Mouse (Mus musculus) forebrain, embryonic 14.5 days (tissue): ENCODE measurements around the gene Siae. TPM values are rescaled to one million over a fixed set of nuclear protein-coding genes. Genes with fewer than 3 reads are reported as not detected.

Experiments
- ATAC-seq: fragments of 200-750 bp; cut with Nextera tagmentation; 2 replicates; pipeline ENCODE4 v1.8.0; 2017; ENCODE audit warnings: mild to moderate bottlenecking, moderate library complexity
- DNase-seq: peaks from one replicate; pipeline ENCODE4 v3.0.0-alpha.2; 2015; ENCODE audit warnings: low spot score
- H3K27ac ChIP-seq: fragments of 300-500 bp; sonication (generic); 2 replicates; pipeline ENCODE4 v1.5.1; 2014; ENCODE audit warnings: low read depth, mild to moderate bottlenecking, control low read depth, low read length, moderate library complexity
- H3K27me3 ChIP-seq: fragments of 300-500 bp; sonication (generic); replicated peaks from 2 replicates; pipeline ENCODE4 v1.6.1; 2014; ENCODE audit warnings: low read length, control low read depth, mixed read lengths; ENCODE audit not compliant: control insufficient read depth, insufficient read depth
- H3K36me3 ChIP-seq: fragments of 300-500 bp; sonication (generic); 2 replicates; pipeline ENCODE4 v1.6.1; 2014; ENCODE audit warnings: low read length, control low read depth; ENCODE audit not compliant: control insufficient read depth, insufficient read depth
- H3K4me1 ChIP-seq: fragments of 300-500 bp; sonication (generic); 2 replicates; pipeline ENCODE4 v1.6.1; 2014; ENCODE audit warnings: antibody characterized with exemption, low read length, control low read depth; ENCODE audit not compliant: control insufficient read depth, insufficient read depth
- H3K4me2 ChIP-seq: fragments of 300-500 bp; sonication (generic); 2 replicates; pipeline ENCODE4 v1.6.1; 2014; ENCODE audit warnings: mild to moderate bottlenecking, control low read depth, low read length
- H3K4me3 ChIP-seq: fragments of 300-500 bp; sonication (generic); 2 replicates; pipeline ENCODE4 v1.5.1; 2014; ENCODE audit warnings: low read depth, low read length, control low read depth
- H3K9ac ChIP-seq: fragments of 300-500 bp; sonication (generic); 2 replicates; pipeline ENCODE4 v1.6.1; 2014; ENCODE audit warnings: mild to moderate bottlenecking, low read length, control low read depth, moderate library complexity
- H3K9me3 ChIP-seq: fragments of 300-500 bp; sonication (generic); replicated peaks from 2 replicates; pipeline ENCODE4 v1.6.1; 2016; ENCODE audit warnings: low read length, control low read depth, mixed read lengths; ENCODE audit not compliant: control insufficient read depth
- WGBS: fragments of 180-500 bp; shearing (Covaris S2); extraction: QIAGEN DNeasy Blood & Tissue Kit; methylation state at CpG from one replicate; pipeline ENCODE4 v1.1.7; 2014; 5-methylcytosine and 5-hydroxymethylcytosine counted together
- polyA plus RNA-seq: library from polyadenylated mRNA; unstranded; fragments of >200 nt; fragmentation: Nextera tagmentation; extraction: Ambion mirVana; gene quantifications from 2 replicates; pipeline ENCODE4 v1.2.1, GENCODE M21; 2014

Siae gene
- polyA plus RNA-seq, 1 experiment from 2014 or later, result 8.5 TPM

DNA sequence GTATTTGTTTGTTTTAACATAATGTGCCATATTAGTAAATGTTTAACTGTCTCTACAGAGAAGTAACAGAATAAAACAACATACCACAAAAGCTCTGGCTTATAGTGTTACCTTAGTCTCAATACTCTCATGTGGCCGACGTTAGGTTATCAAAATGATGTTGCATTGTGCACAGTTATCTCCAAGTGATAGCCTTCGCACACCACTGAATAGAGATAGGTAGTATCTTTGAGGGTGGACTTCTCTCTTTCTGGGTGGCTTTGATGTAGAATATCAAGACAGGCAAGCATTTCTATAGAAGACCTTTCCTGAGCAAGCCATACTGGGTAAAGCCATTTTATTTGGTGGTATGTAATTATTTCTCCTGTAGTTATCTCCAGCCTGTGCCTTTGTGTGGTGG, 49.6 kb downstream of the Siae start:
- ATAC-seq (no peak), DNase-seq (no peak)
- Histone ChIP-seq H3K9me3 (no peaks in the 10 kb centered on the region), H3K4me3 (no peak overlapping the region), H3K27me3 (no peaks in the 10 kb centered on the region), H3K36me3 (no peaks in the 10 kb centered on the region), H3K9ac (no peak overlapping the region), H3K27ac (no peak overlapping the region), H3K4me2 (no peak overlapping the region), H3K4me1 (no peaks in the 10 kb centered on the region)
- WGBS, result 91% methylated on average over 3 of the region's 3 CpGs

DNA sequence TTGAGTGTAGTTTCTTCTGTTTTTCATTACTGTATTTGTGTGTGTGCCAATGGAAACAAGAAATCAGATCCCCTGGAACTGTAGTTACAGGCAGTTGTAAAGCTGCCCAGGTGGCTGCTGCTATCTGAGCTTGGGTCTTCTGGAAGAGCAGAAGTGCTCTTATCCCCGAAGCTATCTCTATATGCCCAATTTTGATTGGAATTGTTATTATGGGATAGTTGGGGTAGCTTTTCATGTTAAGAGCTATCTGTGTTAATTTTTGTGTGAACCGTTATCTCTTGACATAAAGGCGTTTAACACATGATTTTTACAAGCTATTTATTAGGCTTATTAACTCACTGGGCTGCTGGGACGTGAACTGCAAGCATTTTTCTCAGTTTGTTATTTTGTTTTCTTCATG, 54.1 kb downstream of the Siae start:
- no peak overlapping the region for H3K4me3 ChIP-seq
- no peaks in the 10 kb centered on the region for H3K9me3 ChIP-seq
- no peak overlapping the region for H3K4me2 ChIP-seq
- H3K27me3 ChIP-seq, result no peaks in the 10 kb centered on the region
- H3K36me3 ChIP-seq, result no peaks in the 10 kb centered on the region
- 0 out of 2 replicates have a peak, but pooled peaks cover 3% of the 10 kb centered on the region for H3K4me1 ChIP-seq
- 79% methylated on average over 4 of the region's 4 CpGs for WGBS
- H3K27ac ChIP-seq, result no peak overlapping the region
- ATAC-seq (no peak), DNase-seq (no peak)
- H3K9ac ChIP-seq, result no peak overlapping the region

DNA sequence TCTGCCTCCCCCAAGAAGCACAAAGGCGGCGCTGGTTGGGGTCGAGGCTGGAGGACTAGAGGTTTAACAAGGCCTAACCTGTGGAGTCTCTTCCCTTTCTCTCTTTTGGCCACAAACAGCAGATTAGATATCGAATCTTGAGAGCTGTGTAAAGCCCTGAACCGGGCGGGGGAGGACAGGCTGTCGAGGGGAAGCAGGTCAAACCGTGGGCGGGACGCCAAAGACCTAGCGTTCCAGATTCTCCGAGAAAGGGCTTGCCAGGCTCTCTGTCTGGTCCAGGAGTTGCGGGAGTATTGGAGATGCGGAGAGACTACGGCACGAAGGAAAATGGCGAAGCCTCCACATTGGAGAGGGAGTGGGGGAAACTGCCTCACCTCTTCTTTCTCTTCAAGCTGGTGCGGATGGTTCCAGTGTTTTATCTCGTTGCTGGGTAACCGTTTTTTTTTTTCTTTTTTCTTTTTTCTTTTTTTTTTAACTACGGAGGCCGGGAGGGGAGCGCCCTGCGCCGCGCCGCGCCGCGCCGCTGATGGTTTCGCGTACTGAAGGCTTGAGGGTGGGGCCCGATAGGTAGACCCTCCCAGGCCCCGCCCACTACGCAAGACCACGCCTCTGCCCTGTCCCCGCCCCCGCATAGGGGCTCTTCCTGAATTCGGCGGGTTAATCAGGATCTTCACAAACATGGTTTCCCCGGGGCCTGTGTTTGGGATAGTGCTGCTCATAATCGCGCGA, 57.8 kb downstream of the Siae start, which contains the start of gene Spa17:
TSS of gene Spa17 (minus strand) at position 541 of the 729 bp plus-strand sequence.
- DNase-seq (peak; percentile 95), ATAC-seq (peak; percentile 95)
- Histone ChIP-seq H3K4me1 (0 out of 2 replicates have a peak, but pooled peaks cover 3% of the 10 kb centered on the region), H3K4me2 (peak within 1 kb of the TSS; percentile 63), H3K27me3 (no peaks in the 10 kb centered on the region), H3K36me3 (no peaks in the 10 kb centered on the region), H3K4me3 (peak within 1 kb of the TSS; percentile 44), H3K9me3 (no peaks in the 10 kb centered on the region), H3K9ac (peak within 1 kb of the TSS; percentile 75), H3K27ac (peak within 1 kb of the TSS; percentile 59)
- under 1% methylated on average over 45 of the region's 45 CpGs for WGBS

DNA sequence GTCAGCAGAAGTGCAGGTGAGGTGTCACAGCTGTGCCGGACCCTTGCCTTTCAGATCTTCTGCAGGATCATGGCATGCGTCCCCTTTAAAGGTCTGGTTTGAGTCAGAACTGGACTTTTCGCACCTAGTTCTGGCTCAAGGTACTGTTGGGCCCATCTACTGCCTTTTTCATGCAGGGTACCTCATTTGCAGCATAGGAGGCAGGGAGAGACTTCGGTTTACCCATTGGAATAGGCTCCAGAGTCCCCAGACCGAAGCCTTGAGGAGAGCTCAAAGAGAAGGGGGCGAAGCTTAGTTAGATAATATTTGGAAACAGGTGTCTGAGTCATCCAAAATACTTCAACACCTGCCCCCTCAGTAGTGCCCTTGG, 58.4 kb downstream of the Siae start:
- Histone ChIP-seq H3K9ac (peak overlapping the region; percentile 75), H3K27ac (peak overlapping the region; percentile 44; the same call in 1 of the 2 replicates), H3K4me1 (0 out of 2 replicates have a peak, but pooled peaks cover 3% of the 10 kb centered on the region), H3K4me2 (peak overlapping the region; percentile 63), H3K36me3 (no peaks in the 10 kb centered on the region), H3K27me3 (no peaks in the 10 kb centered on the region), H3K4me3 (peak overlapping the region; percentile 44), H3K9me3 (no peaks in the 10 kb centered on the region)
- DNase-seq (no peak), ATAC-seq (peak; percentile 54; the same call in 1 of the 2 replicates)
- WGBS, result 22% methylated on average over 6 of the region's 6 CpGs

DNA sequence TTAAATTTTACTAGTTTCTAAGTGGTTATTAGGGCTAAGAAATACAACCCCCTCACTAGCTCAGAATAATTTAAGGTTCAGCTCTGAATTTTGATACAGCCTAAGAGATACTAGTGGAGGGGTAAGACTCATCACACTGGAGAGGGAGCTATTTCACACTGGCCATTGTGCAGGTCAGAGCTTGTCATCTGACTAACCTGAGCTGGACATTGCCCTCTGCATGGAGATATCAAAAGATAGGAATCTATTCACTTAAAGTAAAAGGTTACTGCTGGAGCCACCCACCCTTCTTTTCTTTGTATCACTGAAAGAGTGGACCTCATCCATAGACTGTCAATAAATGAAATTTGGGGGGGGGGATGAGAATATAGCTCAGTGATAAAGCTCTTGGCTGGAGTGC, 58.8 kb downstream of the Siae start:
- peak overlapping the region; percentile 75; the same call in 1 of the 2 replicates for H3K9ac ChIP-seq
- no peak overlapping the region for H3K4me3 ChIP-seq
- peak overlapping the region; percentile 63; the same call in 1 of the 2 replicates for H3K4me2 ChIP-seq
- no peak for DNase-seq
- no peak overlapping the region for H3K27ac ChIP-seq
- H3K9me3 ChIP-seq, result no peaks in the 10 kb centered on the region
- no peaks in the 10 kb centered on the region for H3K27me3 ChIP-seq
- no peaks in the 10 kb centered on the region for H3K36me3 ChIP-seq
- 0 out of 2 replicates have a peak, but pooled peaks cover 3% of the 10 kb centered on the region for H3K4me1 ChIP-seq
- ATAC-seq, result peak; percentile 18

DNA sequence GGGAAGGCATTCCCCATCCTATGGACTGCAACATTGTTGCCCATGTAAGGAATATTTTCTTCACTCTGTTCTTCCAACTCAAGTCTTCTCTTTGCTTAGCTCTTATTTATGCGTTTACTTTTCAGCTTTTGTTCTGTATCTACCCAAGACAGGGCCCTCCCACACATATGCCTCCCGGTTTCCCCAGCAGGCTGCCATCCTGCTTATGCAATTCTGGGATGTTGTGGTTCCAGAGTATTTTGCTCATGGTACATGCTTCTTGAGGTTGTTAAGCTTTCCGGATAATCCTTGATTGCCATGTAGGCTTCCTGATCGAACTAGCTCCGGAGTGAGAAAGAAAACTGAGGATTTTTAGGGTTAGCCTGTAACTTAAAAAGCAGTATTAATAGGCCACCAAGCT, 59.7 kb downstream of the Siae start:
- Histone ChIP-seq H3K4me3 (no peak overlapping the region), H3K27me3 (no peaks in the 10 kb centered on the region), H3K36me3 (no peaks in the 10 kb centered on the region), H3K9ac (no peak overlapping the region), H3K27ac (no peak overlapping the region), H3K4me2 (no peak overlapping the region), H3K9me3 (no peaks in the 10 kb centered on the region), H3K4me1 (0 out of 2 replicates have a peak, but pooled peaks cover 3% of the 10 kb centered on the region)
- peak; percentile 14 for DNase-seq
- 63% methylated on average over 5 of the region's 5 CpGs for WGBS
- ATAC-seq, result no peak

DNA sequence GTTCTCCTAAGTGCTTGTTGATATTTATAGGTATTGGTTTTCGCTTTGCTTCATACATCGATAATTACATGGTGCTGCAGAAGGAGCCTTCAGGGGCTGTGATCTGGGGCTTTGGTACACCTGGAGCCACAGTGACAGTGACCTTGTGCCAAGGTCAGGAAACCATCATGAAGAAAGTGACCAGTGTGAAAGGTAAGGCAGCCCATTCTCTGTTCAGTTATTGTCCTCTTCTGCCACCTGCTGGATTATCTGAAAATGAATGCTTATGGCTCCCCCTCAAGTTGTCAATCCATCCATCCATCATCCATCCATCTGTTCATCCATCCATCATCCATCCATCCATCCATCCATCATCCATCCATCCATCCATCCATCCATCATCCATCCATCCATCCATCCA, 61.3 kb downstream of the Siae start:
- no peak overlapping the region for H3K4me2 ChIP-seq
- no peaks in the 10 kb centered on the region for H3K36me3 ChIP-seq
- H3K9ac ChIP-seq, result peak overlapping the region; percentile 17; the same call in 1 of the 2 replicates
- 0 out of 2 replicates have a peak, but pooled peaks cover 3% of the 10 kb centered on the region for H3K4me1 ChIP-seq
- no peak overlapping the region for H3K4me3 ChIP-seq
- no peaks in the 10 kb centered on the region for H3K27me3 ChIP-seq
- 58% methylated on average over 2 of the region's 2 CpGs for WGBS
- no peak for ATAC-seq
- H3K27ac ChIP-seq, result no peak overlapping the region
- peak; percentile 59 for DNase-seq
- H3K9me3 ChIP-seq, result no peaks in the 10 kb centered on the region

DNA sequence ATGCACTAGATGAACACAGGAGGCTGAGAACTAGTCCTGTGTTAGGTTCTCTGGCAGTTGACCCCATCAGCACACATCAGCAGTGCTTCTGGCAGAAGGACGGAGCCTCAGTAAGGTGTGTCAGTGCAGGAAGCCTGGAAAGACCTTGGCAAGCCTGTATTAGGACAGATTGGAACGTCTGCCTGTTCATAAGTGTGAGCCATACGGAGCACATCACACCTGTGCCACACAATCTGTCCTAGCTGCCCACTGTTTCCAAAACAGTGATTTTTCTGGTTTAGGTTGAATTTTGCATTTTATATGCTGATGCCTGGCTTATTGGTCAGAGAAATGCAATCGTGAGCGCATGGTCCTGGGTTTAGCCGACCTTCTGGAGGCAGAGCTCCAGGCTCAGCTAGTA, 65.8 kb downstream of the Siae start:
- 73% methylated on average over 6 of the region's 6 CpGs for WGBS
- DNase-seq, result peak; percentile 55
- Histone ChIP-seq H3K36me3 (no peaks in the 10 kb centered on the region), H3K9me3 (no peaks in the 10 kb centered on the region), H3K27ac (no peak overlapping the region), H3K4me3 (no peak overlapping the region), H3K4me2 (no peak overlapping the region), H3K27me3 (no peaks in the 10 kb centered on the region), H3K4me1 (peaks cover 15% of the 10 kb centered on the region), H3K9ac (no peak overlapping the region)
- peak; percentile 37; the same call in 1 of the 2 replicates for ATAC-seq

DNA sequence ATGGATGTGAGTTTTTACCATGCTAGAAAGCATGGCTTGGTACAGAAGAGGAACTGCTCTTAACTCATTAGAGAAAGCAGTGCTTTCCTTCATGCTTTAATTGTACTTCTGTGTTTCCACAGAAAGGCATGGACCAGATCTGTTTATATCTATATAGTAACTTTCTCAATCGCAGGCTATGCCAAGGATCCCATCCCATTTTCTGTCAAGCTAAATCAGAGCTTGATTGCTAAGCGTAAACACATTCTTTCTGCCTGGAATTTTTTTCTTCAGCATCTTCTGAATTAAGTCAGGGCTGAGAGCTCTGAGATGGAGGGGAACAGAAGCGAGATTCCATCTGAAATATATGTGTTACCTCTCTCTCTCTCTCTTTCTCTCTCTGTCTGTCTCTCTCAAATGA, 68.5 kb downstream of the Siae start:
- Histone ChIP-seq H3K9ac (no peak overlapping the region), H3K27ac (no peak overlapping the region), H3K4me1 (peaks cover 20% of the 10 kb centered on the region), H3K4me3 (no peak overlapping the region), H3K9me3 (no peaks in the 10 kb centered on the region), H3K36me3 (no peaks in the 10 kb centered on the region), H3K27me3 (no peaks in the 10 kb centered on the region), H3K4me2 (no peak overlapping the region)
- WGBS, result 76% methylated on average over 3 of the region's 3 CpGs
- no peak for ATAC-seq
- DNase-seq, result peak; percentile 70
